Mouse (Mus musculus): ENCODE measurements around the gene Tatdn2. TPM values are rescaled to one million over a fixed set of nuclear protein-coding genes. Genes with fewer than 3 reads are reported as not detected.
A peak's percentile ranks its signal among the peaks of the same experiment; 100 is the strongest.
"Not testable (repeated sequence)": the region's sequence is repeated elsewhere in the genome, so short reads cannot be mapped to it uniquely, and the experiment has no call there.

Gene Tatdn2
- total RNA-seq, 2 experiments from 2014 or later: 50.4 to 63.2 TPM

- no peak for DNase-seq (ENCODE audit: low spot score in 2 of 2)
Measured at GRCm38 (mm10) chr6:113668287-113669154, 28.3 kb upstream of the Tatdn2 start.

GRCm38 (mm10) chr6:113669821-113670220, 27.0 kb upstream of the Tatdn2 start:
- no peak for DNase-seq (ENCODE audit: low spot score in 2 of 2)

DNA sequence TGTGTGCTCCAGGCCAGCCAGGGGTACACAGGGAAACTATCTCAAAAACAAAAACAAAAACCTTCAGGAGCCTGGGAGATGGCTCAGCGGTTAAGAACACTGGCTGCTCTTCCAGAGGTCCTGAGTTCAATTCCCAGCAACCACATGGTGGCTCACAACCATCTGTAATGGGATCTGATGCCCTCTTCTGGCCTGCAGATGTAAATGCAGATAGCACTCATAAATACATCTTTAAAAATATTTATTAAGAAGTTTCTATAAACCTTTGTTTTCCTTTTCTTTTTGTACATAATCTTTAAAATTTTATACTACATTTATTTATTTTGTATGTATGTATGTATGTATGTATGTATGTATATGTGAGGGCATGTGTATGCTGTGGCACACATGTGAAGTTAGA, 24.8 kb upstream of the Tatdn2 start:
- not testable (repeated sequence) for DNase-seq (ENCODE audit: low spot score in 2 of 2)

DNA sequence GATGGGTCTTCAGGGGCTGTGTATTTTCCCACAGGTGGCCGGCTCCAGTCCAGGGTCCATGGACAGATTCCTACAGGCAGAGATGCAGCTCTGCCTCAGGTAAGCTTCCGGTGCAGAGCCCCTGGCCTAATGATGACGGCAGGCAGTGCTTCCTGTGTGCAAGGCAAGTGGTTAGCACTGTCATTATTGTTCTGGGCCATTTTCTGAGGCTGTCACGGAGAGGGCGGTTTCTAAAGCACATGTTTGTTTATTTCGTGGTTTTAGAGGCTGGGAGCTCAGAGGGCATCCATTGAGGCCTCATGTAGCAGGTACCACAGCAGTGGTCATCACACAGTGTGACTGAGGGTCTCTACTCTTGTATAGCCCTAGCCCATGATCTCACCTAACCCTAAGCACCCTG, 23.9 kb upstream of the Tatdn2 start:
- DNase-seq (ENCODE audit: low spot score in 2 of 2): no peak

DNA sequence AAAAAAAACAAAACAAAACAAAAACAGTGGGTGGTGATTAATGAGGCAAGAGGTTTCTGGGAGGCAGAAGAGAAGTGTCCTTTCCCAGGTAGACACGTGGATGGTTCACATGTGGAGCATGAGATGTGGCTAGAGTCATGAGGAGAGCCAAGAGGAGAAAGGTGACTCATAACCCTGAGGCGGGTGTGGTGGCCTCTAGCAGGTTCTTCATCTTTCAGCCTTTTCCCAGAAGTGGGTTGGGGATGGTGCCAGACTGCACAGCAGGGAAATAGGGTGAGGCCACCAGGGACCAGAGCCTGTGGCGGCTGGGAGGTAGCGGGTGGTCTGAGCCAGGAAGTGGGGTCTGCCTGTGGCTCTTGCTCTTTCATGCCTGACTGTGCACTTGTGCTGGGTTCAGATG, 21.6 kb upstream of the Tatdn2 start:
- no peak for DNase-seq (ENCODE audit: low spot score in 2 of 2)

- DNase-seq (ENCODE audit: low spot score in 2 of 2): no peak
Measured at GRCm38 (mm10) chr6:113675991-113676390, 20.9 kb upstream of the Tatdn2 start.

GRCm38 (mm10) chr6:113677070-113677734, 19.6 kb upstream of the Tatdn2 start:
- DNase-seq (ENCODE audit: low spot score in 2 of 2): no peak

- no peak for DNase-seq (ENCODE audit: low spot score in 2 of 2)
Measured at GRCm38 (mm10) chr6:113678246-113679012, 18.4 kb upstream of the Tatdn2 start.

GRCm38 (mm10) chr6:113679993-113680566, 16.8 kb upstream of the Tatdn2 start:
- no peak for DNase-seq (ENCODE audit: low spot score in 2 of 2)

- DNase-seq (ENCODE audit: low spot score in 2 of 2): peak; percentile 88 to 92
Measured at GRCm38 (mm10) chr6:113681271-113681670, 15.6 kb upstream of the Tatdn2 start.

DNA sequence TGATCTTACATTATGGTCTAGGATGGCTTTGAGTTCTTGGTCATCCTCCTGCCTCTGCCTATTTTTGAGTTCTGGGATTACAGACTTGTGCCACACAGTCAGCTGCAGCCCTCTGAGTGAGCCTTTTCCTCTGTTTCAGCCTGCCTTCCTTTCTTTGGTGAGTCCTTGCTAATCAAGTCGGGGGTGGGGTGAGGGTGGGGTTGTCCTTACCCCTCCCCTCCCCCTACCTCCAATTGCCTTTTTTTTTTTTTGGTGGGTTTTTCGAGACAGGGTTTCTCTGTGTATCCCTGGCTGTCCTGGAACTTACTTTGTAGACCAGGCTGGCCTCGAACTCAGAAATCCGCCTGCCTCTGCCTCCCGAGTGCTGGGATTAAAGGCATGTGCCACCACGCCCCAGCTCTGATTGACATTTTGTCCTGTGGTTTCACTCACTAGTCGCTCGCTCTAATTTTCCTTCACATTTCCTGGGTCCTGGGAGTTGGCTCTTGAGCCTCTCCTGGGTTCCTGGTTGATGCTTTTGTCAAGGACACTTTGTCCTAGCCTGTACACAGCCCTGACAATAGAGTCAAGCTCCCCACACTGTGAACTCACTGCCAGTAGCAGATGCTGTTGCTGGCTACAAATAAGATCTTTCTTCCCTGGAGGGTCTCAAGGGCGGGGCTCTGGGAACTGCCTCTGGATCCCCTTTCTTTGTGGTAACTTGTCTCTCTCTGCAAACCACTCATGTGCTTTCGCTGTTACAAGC, 13.6 kb upstream of the Tatdn2 start:
- no peak for DNase-seq (ENCODE audit: low spot score in 2 of 2)

DNA sequence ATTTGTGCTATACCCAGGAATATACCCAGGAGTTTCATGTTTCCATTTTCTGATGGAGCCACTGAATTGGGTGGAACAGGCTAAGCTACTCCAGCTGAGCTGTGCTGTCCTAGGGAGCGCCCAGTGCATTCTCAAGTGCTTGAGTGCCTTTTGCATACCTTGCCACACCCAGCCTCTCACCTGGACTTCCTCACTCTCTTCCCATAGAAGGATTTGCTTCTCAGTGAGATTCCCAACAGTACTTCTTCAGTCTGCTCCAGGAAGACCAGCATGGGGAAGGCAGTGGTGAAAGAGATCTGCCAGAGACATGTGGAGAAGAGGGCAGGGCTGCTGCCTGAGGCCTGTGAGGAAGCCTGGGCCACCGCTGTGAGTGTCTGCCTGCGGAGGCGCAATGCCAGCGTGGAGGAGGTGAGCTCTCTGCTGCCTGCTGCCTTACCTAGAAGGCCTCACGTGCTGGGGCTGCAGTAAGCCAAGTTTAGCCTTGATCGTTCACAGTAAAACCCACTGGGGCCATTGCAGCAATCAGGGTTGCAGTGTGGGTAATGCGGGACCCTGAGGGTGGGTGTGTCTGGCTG, 10.2 kb upstream of the Tatdn2 start:
- no peak for DNase-seq (ENCODE audit: low spot score in 2 of 2)

- DNase-seq (ENCODE audit: low spot score in 2 of 2): no peak
Measured at GRCm38 (mm10) chr6:113690008-113690399, 6.8 kb upstream of the Tatdn2 start.

DNA sequence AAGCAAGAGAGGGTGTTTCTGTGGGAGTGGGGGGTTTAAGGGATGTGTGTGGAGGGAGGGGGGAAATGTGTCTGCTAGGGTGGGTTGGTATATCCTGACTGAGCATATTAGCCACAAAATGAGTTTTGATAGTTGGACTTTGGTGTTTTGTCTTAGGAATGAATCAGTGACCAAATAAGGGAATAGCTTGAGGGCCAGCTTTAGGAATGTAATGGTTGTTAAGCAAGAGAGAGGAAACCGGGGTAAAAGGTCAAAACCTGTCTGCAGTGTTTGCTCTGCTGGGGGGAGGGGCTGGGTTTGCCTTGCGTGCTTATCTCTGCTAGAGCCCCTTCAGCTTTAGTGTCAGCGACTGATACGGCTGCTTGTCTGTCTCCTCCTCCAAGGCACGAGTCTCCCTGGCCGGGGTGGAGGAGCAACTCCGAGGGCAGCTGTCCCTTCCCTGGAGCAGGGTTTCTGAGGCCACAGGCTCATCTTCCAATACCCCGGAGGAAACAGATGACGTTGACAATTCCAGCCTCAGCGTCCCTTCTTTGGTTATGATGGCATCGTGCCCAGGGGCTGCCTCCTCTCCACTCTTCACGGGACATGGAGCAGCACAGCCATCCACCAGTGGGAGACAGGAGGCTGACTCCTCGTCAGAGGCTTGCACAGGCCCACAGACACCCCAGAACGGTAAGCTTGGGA, 6.3 kb upstream of the Tatdn2 start:
- peak; percentile 59 to 62 for DNase-seq (ENCODE audit: low spot score in 2 of 2)

DNA sequence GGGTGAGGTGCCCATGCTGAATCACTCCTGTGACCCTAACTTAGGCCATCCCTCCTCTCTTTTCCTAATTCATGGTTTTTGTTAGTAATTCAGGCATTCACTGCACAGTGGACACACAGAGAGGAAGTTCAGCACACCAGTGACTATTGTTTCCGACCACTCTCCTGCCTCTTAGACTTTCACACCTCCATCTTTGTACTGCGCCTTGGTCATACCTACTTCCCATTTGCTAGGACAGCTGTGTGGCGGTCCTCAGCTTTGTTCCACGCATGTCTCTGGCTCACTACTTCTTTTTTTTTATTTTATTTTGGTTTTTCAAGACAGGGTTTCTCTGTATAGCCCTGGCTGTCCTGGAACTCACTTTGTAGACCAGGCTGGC, 5.8 kb upstream of the Tatdn2 start:
- DNase-seq (ENCODE audit: low spot score in 2 of 2): no peak

DNA sequence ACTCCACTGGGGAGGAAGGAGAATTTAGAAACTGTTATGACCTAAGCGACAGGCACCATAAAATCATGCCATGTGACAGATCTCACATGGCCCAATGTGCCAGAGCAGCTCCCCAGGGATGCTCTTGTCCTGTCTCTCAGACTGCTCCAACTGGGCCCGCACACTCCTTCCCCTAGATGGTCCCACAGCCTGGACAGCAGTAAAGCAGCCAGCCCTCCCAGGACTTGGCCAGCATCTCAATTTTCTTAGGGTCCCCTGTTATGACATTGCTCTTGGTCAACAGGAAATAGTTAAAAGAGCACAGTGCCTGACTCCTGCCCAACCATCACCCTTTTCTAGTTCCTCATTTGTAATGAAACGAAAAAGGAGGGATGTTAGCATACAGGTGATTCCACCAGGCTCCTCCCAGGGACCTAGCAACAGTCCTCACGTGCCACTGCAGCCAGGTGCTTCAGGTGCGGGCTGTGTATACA, 4.2 kb upstream of the Tatdn2 start:
- DNase-seq (ENCODE audit: low spot score in 2 of 2): no peak

DNA sequence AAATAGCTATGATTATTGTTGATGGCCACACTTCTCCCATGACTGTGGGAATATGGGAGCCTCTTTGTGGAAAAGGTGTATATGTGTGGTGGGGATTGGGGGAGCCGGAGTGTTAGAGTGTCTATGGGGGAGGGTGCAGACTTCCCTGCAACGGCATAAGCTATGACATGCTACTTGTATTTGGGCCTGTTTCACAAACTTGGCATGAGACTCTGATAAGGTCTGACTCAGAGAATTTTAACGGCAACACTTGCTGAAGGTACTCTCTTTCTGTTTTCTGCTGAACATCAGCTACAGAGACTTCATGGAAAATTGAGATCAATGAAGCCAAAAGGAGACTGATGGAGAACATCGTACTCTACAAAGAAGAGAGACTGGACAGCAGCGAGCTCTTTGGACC, 3.5 kb upstream of the Tatdn2 start:
- DNase-seq (ENCODE audit: low spot score in 2 of 2): no peak

DNA sequence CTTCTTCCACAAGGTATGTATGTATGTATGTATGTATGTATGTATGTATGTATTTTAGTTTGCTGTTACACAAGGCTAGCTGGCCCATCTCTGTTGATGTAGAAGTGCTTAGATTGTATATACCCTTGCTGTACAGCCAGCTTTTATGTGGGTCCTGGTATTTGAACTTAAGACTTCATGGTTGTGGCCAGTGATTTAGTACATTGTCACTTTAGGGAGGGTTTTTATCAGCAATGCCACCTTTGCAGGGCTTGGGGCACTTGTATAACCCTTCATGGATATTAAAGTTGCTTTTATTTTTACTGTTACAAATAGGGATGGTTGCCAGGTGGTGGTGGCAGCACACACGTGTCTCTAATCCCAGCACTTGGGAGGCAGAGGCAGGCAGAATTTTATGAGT, 1.6 kb upstream of the Tatdn2 start:
- DNase-seq (ENCODE audit: low spot score in 2 of 2): no peak

DNA sequence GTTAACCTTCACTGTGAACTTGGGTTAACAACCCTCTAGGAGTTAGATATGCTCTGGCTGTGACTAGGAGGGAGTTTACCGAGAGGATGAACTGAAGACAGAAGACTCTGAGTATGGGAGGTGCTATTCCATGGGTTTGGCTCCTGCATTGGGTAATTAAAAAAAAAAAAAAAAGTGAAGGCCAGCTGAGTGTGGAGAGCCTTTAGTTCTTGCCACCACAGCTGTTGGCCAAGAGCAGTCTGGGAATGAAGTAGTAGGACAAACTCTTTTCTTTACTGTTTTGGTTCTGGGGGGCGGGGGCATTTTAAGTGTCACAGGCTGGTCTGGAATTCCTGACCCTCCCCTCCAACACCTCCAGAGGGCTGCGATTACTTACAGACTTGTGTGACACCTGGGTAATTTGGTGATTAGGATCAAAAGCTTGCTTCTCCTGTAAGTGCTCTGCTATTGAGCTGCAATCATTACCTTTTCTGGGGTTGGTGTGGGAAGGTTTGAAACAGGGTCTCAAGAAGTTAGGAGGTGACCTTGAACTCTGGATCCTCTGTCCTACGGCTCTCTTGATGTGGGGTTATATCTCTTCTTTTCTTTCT, 989 bp upstream of the Tatdn2 start:
- DNase-seq (ENCODE audit: low spot score in 2 of 2): no peak

Measured in adrenal gland, adult 18-20 months (tissue).